Mouse (Mus musculus) testis, adult 2 months (tissue): ENCODE measurements around the gene Unc119b. TPM values are rescaled to one million over a fixed set of nuclear protein-coding genes. Genes with fewer than 3 reads are reported as not detected.
"Not testable (repeated sequence)": the region's sequence is repeated elsewhere in the genome, so short reads cannot be mapped to it uniquely, and the experiment has no call there.

Experiments used
- H3K27ac ChIP-seq: fragments of 200-500 bp; 2 replicates; pipeline ENCODE4 v1.5.1; 2012; ENCODE audit warnings: low read depth, low read length; ENCODE audit not compliant: control insufficient read depth, insufficient read depth
- H3K27me3 ChIP-seq: fragments of 200-500 bp; 2 replicates; pipeline ENCODE4 v1.6.1; 2012; ENCODE audit warnings: mild to moderate bottlenecking, low read length, moderate library complexity; ENCODE audit not compliant: control insufficient read depth, insufficient read depth
- H3K36me3 ChIP-seq: fragments of 200-500 bp; 2 replicates; pipeline ENCODE4 v1.6.1; 2012; ENCODE audit warnings: mild to moderate bottlenecking, low read length; ENCODE audit not compliant: control insufficient read depth, insufficient read depth
- H3K4me1 ChIP-seq: fragments of 200-500 bp; 2 replicates; pipeline ENCODE4 v1.6.1; 2012; ENCODE audit warnings: low read length; ENCODE audit not compliant: control insufficient read depth, insufficient read depth
- H3K4me3 ChIP-seq: fragments of 200-500 bp; 2 replicates; pipeline ENCODE4 v1.5.1; 2012; ENCODE audit warnings: low read depth, mild to moderate bottlenecking, low read length, moderate library complexity, mixed read lengths; ENCODE audit not compliant: control insufficient read depth
- CTCF ChIP-seq: fragments of 200-500 bp; IDR thresholded peaks from 2 replicates; pipeline ENCODE4 v1.5.1; 2012; ENCODE audit warnings: low read depth, mild to moderate bottlenecking, inconsistent platforms, low read length, moderate library complexity; ENCODE audit not compliant: control insufficient read depth, insufficient read depth, insufficient replicate concordance
- POLR2A ChIP-seq: fragments of 200-500 bp; IDR thresholded peaks from 2 replicates; pipeline ENCODE4 v1.6.1; 2012; ENCODE audit warnings: low read depth, mild to moderate bottlenecking, inconsistent platforms, low read length, moderate library complexity; ENCODE audit not compliant: control insufficient read depth
- polyA plus RNA-seq: library from polyadenylated mRNA; depleted of rRNA; stranded (reverse); fragments of >200 nt; gene quantifications from 2 replicates; pipeline ENCODE4 v1.2.3, GENCODE M21; 2012; rRNA removed

Gene Unc119b
- polyA plus RNA-seq, 1 experiment: 15.7 TPM

GRCm38 (mm10) chr5:115076144-115076901, 58.5 kb downstream of the Unc119b start:
- no peaks in the 10 kb centered on the region for H3K27me3 ChIP-seq
- H3K27ac ChIP-seq: no peak overlapping the region
- H3K4me3 ChIP-seq: no peak overlapping the region
- TF ChIP-seq CTCF: no peak
- TF ChIP-seq POLR2A: no peak
- no peaks in the 10 kb centered on the region for H3K4me1 ChIP-seq
- H3K36me3 ChIP-seq: peaks cover 1% of the 10 kb centered on the region; the same call in 1 of the 2 replicates

- Histone ChIP-seq H3K36me3 (peaks cover 1% of the 10 kb centered on the region; the same call in 1 of the 2 replicates), H3K27me3 (no peaks in the 10 kb centered on the region), H3K4me1 (no peaks in the 10 kb centered on the region), H3K4me3 (no peak overlapping the region), H3K27ac (no peak overlapping the region)
- no peak for TF ChIP-seq CTCF
- TF ChIP-seq POLR2A: no peak
Measured at GRCm38 (mm10) chr5:115074749-115075148, 60.0 kb downstream of the Unc119b start.

GRCm38 (mm10) chr5:115073306-115073705, 61.5 kb downstream of the Unc119b start:
- H3K36me3 ChIP-seq, H3K27me3 ChIP-seq, H3K4me3 ChIP-seq, H3K4me1 ChIP-seq, H3K27ac ChIP-seq: not testable (repeated sequence)

Other genes starting within 250 kb of the Unc119b start
- gene Oasl2, start 238.0 kb downstream of the Unc119b start, polyA plus RNA-seq: 3.9 and 4.4 TPM in 2 replicates
- gene Oasl1, start 211.7 kb downstream of the Unc119b start, polyA plus RNA-seq: 3.0 and 4.2 TPM in 2 replicates
- gene 2210016L21Rik, start 192.8 kb downstream of the Unc119b start, polyA plus RNA-seq: 3.9 and 4.5 TPM in 2 replicates
- gene Hnf1a, start 163.9 kb downstream of the Unc119b start, polyA plus RNA-seq: 0.17 and 0.18 TPM in 2 replicates
- 88.6 and 93.9 TPM in 2 replicates for gene Sppl3, start 123.8 kb downstream of the Unc119b start, polyA plus RNA-seq
- not detected in 2 replicates for gene Gm10401, start 36.7 kb downstream of the Unc119b start, polyA plus RNA-seq
- gene Acads, start 15.6 kb downstream of the Unc119b start, polyA plus RNA-seq: 11.2 and 12.1 TPM in 2 replicates
- gene Mlec, start 23.2 kb upstream of the Unc119b start, polyA plus RNA-seq: 85.1 and 115 TPM in 2 replicates
- 7.2 and 9.1 TPM in 2 replicates for gene Cabp1, start 59.4 kb upstream of the Unc119b start, polyA plus RNA-seq
- 15.5 and 16.2 TPM in 2 replicates for gene Pop5, start 100.9 kb upstream of the Unc119b start, polyA plus RNA-seq
- 240 and 247 TPM in 2 replicates for gene Rnf10, start 137.9 kb upstream of the Unc119b start, polyA plus RNA-seq
- 12.2 and 14.0 TPM in 2 replicates for gene Coq5, start 144.7 kb upstream of the Unc119b start, polyA plus RNA-seq
- 559 and 571 TPM in 2 replicates for gene Dynll1, start 166.0 kb upstream of the Unc119b start, polyA plus RNA-seq
- gene Srsf9, start 192.2 kb upstream of the Unc119b start, polyA plus RNA-seq: 43.9 and 45.5 TPM in 2 replicates
- gene Gatc, start 206.2 kb upstream of the Unc119b start, polyA plus RNA-seq: 11.6 and 16.0 TPM in 2 replicates
- gene Triap1, start 206.2 kb upstream of the Unc119b start, polyA plus RNA-seq: 7.6 and 8.0 TPM in 2 replicates
- 619 and 765 TPM in 2 replicates for gene Cox6a1, start 214.0 kb upstream of the Unc119b start, polyA plus RNA-seq